Mouse (Mus musculus): ENCODE measurements at regions not wholly inside any gene's neighbourhood (a gene's known extent, or its start where the extent isn't known, plus 50 kb on each side); places are given as distances from the start of the nearest gene placed in this dataset.
A peak's percentile ranks its signal among the peaks of the same experiment; 100 is the strongest.
"Not testable (repeated sequence)": the region's sequence is repeated elsewhere in the genome, so short reads cannot be mapped to it uniquely, and the experiment has no call there.

DNA sequence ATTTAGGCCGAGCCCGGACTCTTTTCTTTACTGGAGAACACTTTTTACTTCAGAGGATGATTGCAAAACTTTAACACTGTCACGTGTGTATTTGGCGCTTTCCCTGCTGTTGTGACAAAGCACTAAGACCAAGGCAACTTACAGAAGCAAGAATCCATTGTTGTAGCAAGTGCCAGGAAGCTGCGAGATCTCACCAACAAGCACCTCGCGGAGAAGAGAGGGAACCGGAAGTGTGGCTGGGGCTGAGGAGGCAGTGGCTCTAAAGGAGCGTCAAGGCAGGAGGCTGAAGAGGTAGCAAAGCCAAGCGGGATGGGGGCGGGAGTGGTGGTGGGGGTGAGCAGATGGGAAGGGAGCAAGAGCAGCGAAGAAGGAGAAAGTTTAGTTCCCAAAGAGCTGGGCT lies 121.7 kb upstream of the Ubl3 start:
- WGBS: 45% methylated on average over 12 of the region's 12 CpGs
- TF ChIP-seq POLR2A (IDR thresholded peaks at IDR 0.05; ENCODE audit: low read depth, low read length) (no peak), CTCF (IDR thresholded peaks at IDR 0.05; ENCODE audit: extremely low read depth, insufficient read depth, insufficient read length, insufficient replicate concordance) (no peak)
- H3K27ac ChIP-seq (ENCODE audit: insufficient read depth, low read length): no peak overlapping the region
- DNase-seq (ENCODE audit: low read depth in 1 of 2, low spot score in 2 of 2): no peak
- no peaks in the 10 kb centered on the region for H3K36me3 ChIP-seq (ENCODE audit: control insufficient read depth, insufficient read depth, low read length)
- H3K4me1 ChIP-seq (ENCODE audit: control insufficient read depth, insufficient read depth, insufficient read length): peaks cover 2% of the 10 kb centered on the region; the same call in 1 of the 2 replicates
- H3K27me3 ChIP-seq (ENCODE audit: control insufficient read depth, insufficient read depth, low read length): no peaks in the 10 kb centered on the region
- H3K4me3 ChIP-seq (ENCODE audit: extremely low read depth, insufficient read depth, insufficient read length): no peak overlapping the region

DNA sequence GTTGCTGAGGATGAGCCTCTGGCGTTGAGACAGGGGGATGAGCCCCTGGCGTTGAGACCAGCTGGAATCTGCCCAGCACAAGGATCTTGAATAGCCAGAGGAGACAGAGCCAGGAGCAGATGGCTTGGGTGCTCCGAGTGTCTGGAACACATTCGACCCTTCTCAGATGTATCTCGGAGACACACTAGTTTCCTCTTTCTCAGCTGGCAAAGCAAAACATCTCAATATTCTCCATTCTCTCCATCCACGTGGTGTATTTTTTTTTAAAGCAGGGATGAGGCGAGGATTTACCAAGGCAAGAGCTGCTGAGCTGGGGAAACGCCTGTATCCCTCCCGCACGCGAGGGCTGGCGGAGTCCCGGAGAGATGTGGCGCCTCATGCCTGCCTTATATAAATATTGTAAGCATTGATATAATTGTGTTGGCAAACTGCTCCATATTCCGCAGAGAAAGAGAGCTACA lies 109.7 kb upstream of the Ubl3 start:
- TF ChIP-seq POLR2A (IDR thresholded peaks at IDR 0.05; ENCODE audit: low read depth, low read length) (no peak), CTCF (IDR thresholded peaks at IDR 0.05; ENCODE audit: extremely low read depth, insufficient read depth, insufficient read length, insufficient replicate concordance) (no peak)
- Histone ChIP-seq H3K27me3 (ENCODE audit: control insufficient read depth, insufficient read depth, low read length) (no peaks in the 10 kb centered on the region), H3K27ac (ENCODE audit: insufficient read depth, low read length) (no peak overlapping the region), H3K4me1 (ENCODE audit: control insufficient read depth, insufficient read depth, insufficient read length) (no peaks in the 10 kb centered on the region), H3K4me3 (ENCODE audit: extremely low read depth, insufficient read depth, insufficient read length) (no peak overlapping the region), H3K36me3 (ENCODE audit: control insufficient read depth, insufficient read depth, low read length) (no peaks in the 10 kb centered on the region)
- DNase-seq (ENCODE audit: low read depth in 1 of 2, low spot score in 2 of 2): no peak
- WGBS: 86% methylated on average over 15 of the region's 15 CpGs

DNA sequence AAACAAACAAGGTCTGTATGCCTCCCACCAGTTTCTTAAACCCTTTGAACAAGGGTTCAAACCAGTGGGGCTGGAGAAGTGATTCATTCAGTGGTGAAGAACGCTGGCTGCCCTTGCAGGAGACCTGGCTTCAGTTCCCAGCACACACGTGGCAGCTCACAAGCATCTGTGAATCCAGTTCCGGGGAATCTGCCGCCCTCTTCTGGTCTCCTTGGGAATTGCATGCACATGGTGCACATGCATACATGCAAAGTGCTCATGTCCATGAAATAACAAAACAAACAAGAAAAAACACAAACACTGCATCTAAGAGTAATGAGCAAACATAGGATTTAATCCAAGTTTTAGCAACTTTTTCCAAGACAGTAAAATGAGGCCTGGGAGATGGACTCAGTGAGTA lies 108.5 kb upstream of the Ubl3 start:
- 82% methylated on average over 4 of the region's 4 CpGs for WGBS
- no peaks in the 10 kb centered on the region for H3K4me1 ChIP-seq (ENCODE audit: control insufficient read depth, insufficient read depth, insufficient read length)
- DNase-seq (ENCODE audit: low read depth in 1 of 2, low spot score in 2 of 2): no peak
- no peaks in the 10 kb centered on the region for H3K36me3 ChIP-seq (ENCODE audit: control insufficient read depth, insufficient read depth, low read length)
- H3K27me3 ChIP-seq (ENCODE audit: control insufficient read depth, insufficient read depth, low read length): no peaks in the 10 kb centered on the region
- no peak overlapping the region for H3K4me3 ChIP-seq (ENCODE audit: extremely low read depth, insufficient read depth, insufficient read length)
- TF ChIP-seq CTCF (IDR thresholded peaks at IDR 0.05; ENCODE audit: extremely low read depth, insufficient read depth, insufficient read length, insufficient replicate concordance): peak; percentile 2; the same call in 1 of the 2 replicates
- no peak for TF ChIP-seq POLR2A (IDR thresholded peaks at IDR 0.05; ENCODE audit: low read depth, low read length)
- H3K27ac ChIP-seq (ENCODE audit: insufficient read depth, low read length): no peak overlapping the region

DNA sequence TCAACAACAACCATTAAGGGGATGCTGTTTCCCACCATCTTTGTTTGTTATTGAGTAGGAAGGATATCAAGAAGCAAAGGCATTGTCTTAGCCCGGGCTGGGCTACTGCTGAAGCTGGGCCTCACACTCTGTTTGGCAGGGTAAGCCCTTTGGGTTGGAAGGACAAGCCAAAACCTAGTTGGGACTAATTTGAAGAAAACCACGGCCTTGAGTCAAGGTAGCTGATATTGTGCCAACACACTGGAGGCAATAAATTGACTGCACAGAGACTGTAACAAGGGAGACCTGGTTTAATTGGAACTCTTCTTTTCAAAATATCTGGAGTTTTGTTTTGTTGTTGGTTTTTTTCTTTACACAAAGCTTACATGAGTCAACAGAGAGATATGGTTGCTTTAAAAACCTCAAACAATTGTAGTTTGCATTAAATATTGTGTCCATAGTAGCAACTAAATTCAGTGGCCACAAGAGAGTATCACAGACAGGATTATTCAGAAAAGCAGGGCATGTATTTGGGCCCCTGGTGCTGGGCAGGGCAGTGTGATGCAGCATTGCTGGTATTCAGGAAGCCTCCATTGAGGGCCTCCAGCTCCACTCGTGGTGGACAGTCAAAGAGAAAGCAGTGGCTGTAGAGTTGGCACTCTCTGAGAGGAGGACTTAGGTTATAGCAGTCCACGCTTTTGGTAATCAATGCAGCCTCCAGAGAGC lies 105.5 kb upstream of the Ubl3 start:
- H3K4me1 ChIP-seq (ENCODE audit: control insufficient read depth, insufficient read depth, insufficient read length): no peaks in the 10 kb centered on the region
- no peak overlapping the region for H3K4me3 ChIP-seq (ENCODE audit: extremely low read depth, insufficient read depth, insufficient read length)
- TF ChIP-seq POLR2A (IDR thresholded peaks at IDR 0.05; ENCODE audit: low read depth, low read length): no peak
- no peak for TF ChIP-seq CTCF (IDR thresholded peaks at IDR 0.05; ENCODE audit: extremely low read depth, insufficient read depth, insufficient read length, insufficient replicate concordance)
- no peaks in the 10 kb centered on the region for H3K36me3 ChIP-seq (ENCODE audit: control insufficient read depth, insufficient read depth, low read length)
- H3K27me3 ChIP-seq (ENCODE audit: control insufficient read depth, insufficient read depth, low read length): no peaks in the 10 kb centered on the region
- H3K27ac ChIP-seq (ENCODE audit: insufficient read depth, low read length): no peak overlapping the region
- WGBS: 71% methylated on average over 4 of the region's 4 CpGs
- DNase-seq (ENCODE audit: low read depth in 1 of 2, low spot score in 2 of 2): no peak

DNA sequence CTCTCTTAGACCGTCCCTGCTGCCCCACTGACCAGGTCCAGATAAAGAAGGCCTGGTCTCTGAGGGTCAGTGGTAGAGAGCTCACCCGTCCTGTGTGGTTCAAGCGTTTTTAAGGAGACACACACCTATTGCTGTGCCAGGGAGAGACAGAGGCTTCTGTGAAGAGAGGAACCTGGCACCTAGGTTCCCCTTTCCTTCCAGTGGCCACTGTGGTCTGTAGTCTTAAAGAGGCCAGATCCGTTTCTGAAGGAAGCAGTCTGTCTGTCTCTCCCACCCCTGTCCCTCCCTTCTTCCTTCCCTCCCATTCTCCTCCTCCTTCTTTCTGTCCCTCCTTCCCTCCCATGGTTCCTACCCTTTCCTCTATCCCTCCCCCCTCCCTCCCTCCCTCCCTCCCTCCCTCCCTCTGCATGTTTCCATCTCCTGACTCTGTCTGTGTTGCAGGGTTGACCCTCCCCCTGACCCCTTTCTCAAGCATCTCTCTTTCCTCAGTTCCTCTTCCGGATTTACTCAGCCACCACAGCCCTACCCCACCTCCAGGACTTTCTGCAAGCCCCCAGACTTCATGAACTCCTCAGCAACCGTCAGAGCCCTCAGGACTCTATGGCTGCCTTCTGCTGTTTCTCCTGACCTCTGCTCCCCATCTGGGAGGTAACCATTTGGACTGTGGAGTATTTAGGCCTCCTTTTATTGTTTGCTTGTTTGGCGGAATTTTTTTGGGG lies 100.1 kb upstream of the Ubl3 start:
- Histone ChIP-seq H3K27me3 (ENCODE audit: control insufficient read depth, insufficient read depth, low read length) (no peaks in the 10 kb centered on the region), H3K4me3 (ENCODE audit: extremely low read depth, insufficient read depth, insufficient read length) (no peak overlapping the region), H3K27ac (ENCODE audit: insufficient read depth, low read length) (no peak overlapping the region), H3K36me3 (ENCODE audit: control insufficient read depth, insufficient read depth, low read length) (no peaks in the 10 kb centered on the region), H3K4me1 (ENCODE audit: control insufficient read depth, insufficient read depth, insufficient read length) (no peaks in the 10 kb centered on the region)
- WGBS: 34% methylated on average over 7 of the region's 7 CpGs
- DNase-seq (ENCODE audit: low read depth in 1 of 2, low spot score in 2 of 2): no peak
- TF ChIP-seq CTCF (IDR thresholded peaks at IDR 0.05; ENCODE audit: extremely low read depth, insufficient read depth, insufficient read length, insufficient replicate concordance) (no peak), POLR2A (IDR thresholded peaks at IDR 0.05; ENCODE audit: low read depth, low read length) (no peak)

DNA sequence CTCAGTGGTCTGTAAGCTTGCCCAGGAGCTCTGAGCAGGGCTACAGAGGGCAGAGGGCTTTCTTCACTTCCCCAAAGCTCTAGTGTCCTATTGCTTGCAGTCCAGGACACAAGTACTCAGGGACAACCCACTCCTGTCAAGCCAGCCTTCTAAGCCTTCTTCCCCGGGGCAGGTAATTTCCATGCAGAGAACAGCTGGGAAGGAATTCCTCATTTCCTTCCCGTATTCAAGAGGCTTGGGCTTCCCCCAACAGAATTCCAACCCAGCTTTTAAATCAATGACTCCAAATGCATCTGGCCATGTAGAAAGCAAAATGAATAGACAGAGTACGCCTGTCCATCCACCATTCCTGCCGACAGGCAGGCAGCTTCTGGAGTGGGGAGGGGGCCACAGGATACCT lies 99.1 kb upstream of the Ubl3 start:
- no peaks in the 10 kb centered on the region for H3K36me3 ChIP-seq (ENCODE audit: control insufficient read depth, insufficient read depth, low read length)
- H3K4me1 ChIP-seq (ENCODE audit: control insufficient read depth, insufficient read depth, insufficient read length): no peaks in the 10 kb centered on the region
- H3K27ac ChIP-seq (ENCODE audit: insufficient read depth, low read length): no peak overlapping the region
- H3K27me3 ChIP-seq (ENCODE audit: control insufficient read depth, insufficient read depth, low read length): no peaks in the 10 kb centered on the region
- WGBS: 68% methylated on average over 4 of the region's 4 CpGs
- DNase-seq (ENCODE audit: low read depth in 1 of 2, low spot score in 2 of 2): no peak
- TF ChIP-seq POLR2A (IDR thresholded peaks at IDR 0.05; ENCODE audit: low read depth, low read length) (no peak), CTCF (IDR thresholded peaks at IDR 0.05; ENCODE audit: extremely low read depth, insufficient read depth, insufficient read length, insufficient replicate concordance) (no peak)
- no peak overlapping the region for H3K4me3 ChIP-seq (ENCODE audit: extremely low read depth, insufficient read depth, insufficient read length)

DNA sequence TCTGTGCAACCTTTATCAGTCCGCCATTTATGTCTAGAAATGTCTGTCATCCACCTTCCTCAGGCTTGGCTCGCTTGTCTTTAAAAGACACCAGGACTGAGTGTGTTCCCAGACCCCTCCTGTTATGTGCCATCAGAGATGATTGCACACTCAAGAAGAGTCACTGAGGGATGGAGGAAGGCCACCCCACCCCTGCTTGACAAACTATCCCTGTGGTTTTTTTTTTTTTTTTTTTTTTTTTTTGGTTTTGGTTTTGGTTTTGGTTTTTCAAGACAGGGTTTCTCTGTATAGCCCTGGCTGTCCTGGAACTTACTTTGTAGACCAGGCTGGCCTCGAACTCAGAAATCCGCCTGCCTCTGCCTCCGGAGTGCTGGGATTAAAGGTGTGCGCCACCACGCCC lies 97.0 kb upstream of the Ubl3 start:
- not testable (repeated sequence) for H3K27me3 ChIP-seq (ENCODE audit: control insufficient read depth, insufficient read depth, low read length); H3K4me1 ChIP-seq (ENCODE audit: control insufficient read depth, insufficient read depth, insufficient read length); DNase-seq (ENCODE audit: low read depth in 1 of 2, low spot score in 2 of 2); H3K36me3 ChIP-seq (ENCODE audit: control insufficient read depth, insufficient read depth, low read length); H3K4me3 ChIP-seq (ENCODE audit: extremely low read depth, insufficient read depth, insufficient read length); H3K27ac ChIP-seq (ENCODE audit: insufficient read depth, low read length)
- 86% methylated on average over 7 of the region's 7 CpGs for WGBS

Data from spleen, adult 2 months (tissue).